Mouse (Mus musculus) small intestine, adult 2 months (tissue): ENCODE measurements at regions not wholly inside any gene's neighbourhood (a gene's known extent, or its start where the extent isn't known, plus 50 kb on each side); places are given as distances from the start of the nearest gene placed in this dataset.

ENCODE experiments used
- CTCF ChIP-seq: fragments of 200-500 bp; IDR thresholded peaks from 2 replicates; pipeline ENCODE4 v1.5.1; 2012; ENCODE audit warnings: low read depth, mild to moderate bottlenecking, control low read depth, inconsistent platforms, low read length, moderate library complexity, mixed read lengths; ENCODE audit not compliant: insufficient replicate concordance, insufficient read length; ENCODE audit errors: extremely low read depth
- POLR2A ChIP-seq: fragments of 200-500 bp; IDR thresholded peaks from 2 replicates; pipeline ENCODE4 v1.6.1; 2012; ENCODE audit warnings: low read depth, mild to moderate bottlenecking, control low read depth, inconsistent platforms, low read length, moderate library complexity

DNA sequence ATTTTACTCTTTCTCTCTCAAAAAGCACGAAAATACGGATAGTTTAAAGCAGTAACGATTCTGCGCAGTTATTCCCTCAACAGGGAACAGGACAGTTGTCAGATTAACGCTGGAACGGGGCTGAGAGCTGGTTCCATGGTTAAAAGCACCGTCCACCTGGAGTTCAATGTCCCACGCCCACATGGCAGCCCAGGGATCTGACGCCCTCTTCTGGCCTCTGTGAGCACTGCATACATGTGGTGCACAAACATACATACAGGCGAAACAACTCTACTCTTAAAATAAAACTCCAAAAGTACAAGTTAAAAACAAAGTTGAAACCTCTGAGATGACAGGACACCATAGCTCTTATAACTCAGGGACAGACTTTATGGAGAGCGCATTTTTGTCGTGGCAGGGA is 169.5 kb downstream of the Rpap3 start:
- TF ChIP-seq CTCF = no peak
- TF ChIP-seq POLR2A = no peak
